Mouse (Mus musculus) lung, embryonic 15.5 days (tissue): ENCODE results near the gene Dand5. TPM values are rescaled to one million over a fixed set of nuclear protein-coding genes. Genes with fewer than 3 reads are reported as not detected.
A peak's percentile ranks its signal among the peaks of the same experiment; 100 is the strongest.

Experiments used
- ATAC-seq: fragments of 200-750 bp; cut with Nextera tagmentation; 2 replicates; pipeline ENCODE4 v1.8.0; 2017; ENCODE audit warnings: moderate number of reproducible peaks, borderline replicate concordance; ENCODE audit not compliant: low FRiP score, low TSS enrichment; ENCODE audit errors: extremely low read depth
- H3K27ac ChIP-seq: fragments of 300-500 bp; sonication (generic); 2 replicates; pipeline ENCODE4 v1.5.1; 2015; ENCODE audit warnings: moderate library complexity, mild to moderate bottlenecking, inconsistent platforms
- H3K27me3 ChIP-seq: fragments of 300-500 bp; sonication (generic); 2 replicates; pipeline ENCODE4 v1.6.1; 2015; ENCODE audit warnings: inconsistent platforms
- H3K36me3 ChIP-seq: fragments of 300-500 bp; sonication (generic); 2 replicates; pipeline ENCODE4 v1.6.1; 2015; ENCODE audit warnings: inconsistent platforms
- H3K4me1 ChIP-seq: fragments of 300-500 bp; sonication (generic); 2 replicates; pipeline ENCODE4 v1.6.1; 2015; ENCODE audit warnings: inconsistent platforms
- H3K4me2 ChIP-seq: fragments of 300-500 bp; sonication (generic); 2 replicates; pipeline ENCODE4 v1.6.1; 2015; ENCODE audit warnings: inconsistent platforms, mild to moderate bottlenecking, moderate library complexity
- H3K4me3 ChIP-seq: fragments of 300-500 bp; sonication (generic); 2 replicates; pipeline ENCODE4 v1.5.1; 2015; ENCODE audit warnings: mild to moderate bottlenecking, inconsistent platforms
- H3K9ac ChIP-seq: fragments of 300-500 bp; sonication (generic); 2 replicates; pipeline ENCODE4 v1.6.1; 2015; ENCODE audit warnings: inconsistent platforms
- H3K9me3 ChIP-seq: fragments of 300-500 bp; sonication (generic); 2 replicates; pipeline ENCODE4 v1.6.1; 2016; ENCODE audit warnings: inconsistent platforms
- WGBS: fragments of 180-500 bp; shearing (Covaris S2); methylation state at CpG from one replicate; pipeline ENCODE4 v1.1.7; 2015; 5-methylcytosine and 5-hydroxymethylcytosine counted together
- polyA plus RNA-seq: library from polyadenylated mRNA; unstranded; fragments of >200 nt; fragmentation: Nextera tagmentation; extraction: Ambion mirVana; gene quantifications from 2 replicates; pipeline ENCODE4 v1.2.1, GENCODE M21; 2015

The Dand5 gene
- polyA plus RNA-seq = 6.0 and 6.3 TPM in 2 replicates

DNA sequence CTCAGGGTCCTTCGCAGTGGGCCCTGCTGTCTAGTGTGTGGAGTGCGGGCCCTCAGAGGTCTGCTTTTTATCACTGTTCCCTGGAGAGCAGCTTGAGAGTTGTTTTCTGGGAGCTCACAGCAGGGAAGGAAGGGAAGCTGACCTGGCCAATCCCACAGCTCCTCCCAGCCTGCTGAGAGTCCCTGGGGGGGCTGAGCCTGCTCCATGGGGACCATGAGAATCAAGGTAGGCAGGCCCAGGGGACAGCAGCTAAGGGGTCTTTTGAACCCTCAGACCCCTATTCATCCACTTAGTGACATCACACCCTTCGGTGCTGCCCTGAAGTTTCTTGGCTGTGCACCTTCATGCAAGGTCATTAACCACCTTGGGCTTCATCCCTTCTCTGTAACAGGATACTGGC is at the start of gene Dand5:
Gene Dand5 (minus strand): TSS at position 101 of the 400 bp plus-strand sequence.
- no peaks in the 10 kb centered on the region for H3K36me3 ChIP-seq
- H3K4me2 ChIP-seq = peak within 1 kb of the TSS; percentile 44
- H3K27me3 ChIP-seq = no peaks in the 10 kb centered on the region; the same call in 1 of the 2 replicates
- no peak for ATAC-seq
- no peak within 1 kb of the TSS for H3K27ac ChIP-seq
- peaks cover 13% of the 10 kb centered on the region; the same call in 1 of the 2 replicates for H3K4me1 ChIP-seq
- no peak within 1 kb of the TSS for H3K9ac ChIP-seq
- WGBS = 48% methylated on average over 3 of the region's 3 CpGs
- H3K9me3 ChIP-seq = no peaks in the 10 kb centered on the region
- no peak within 1 kb of the TSS for H3K4me3 ChIP-seq

DNA sequence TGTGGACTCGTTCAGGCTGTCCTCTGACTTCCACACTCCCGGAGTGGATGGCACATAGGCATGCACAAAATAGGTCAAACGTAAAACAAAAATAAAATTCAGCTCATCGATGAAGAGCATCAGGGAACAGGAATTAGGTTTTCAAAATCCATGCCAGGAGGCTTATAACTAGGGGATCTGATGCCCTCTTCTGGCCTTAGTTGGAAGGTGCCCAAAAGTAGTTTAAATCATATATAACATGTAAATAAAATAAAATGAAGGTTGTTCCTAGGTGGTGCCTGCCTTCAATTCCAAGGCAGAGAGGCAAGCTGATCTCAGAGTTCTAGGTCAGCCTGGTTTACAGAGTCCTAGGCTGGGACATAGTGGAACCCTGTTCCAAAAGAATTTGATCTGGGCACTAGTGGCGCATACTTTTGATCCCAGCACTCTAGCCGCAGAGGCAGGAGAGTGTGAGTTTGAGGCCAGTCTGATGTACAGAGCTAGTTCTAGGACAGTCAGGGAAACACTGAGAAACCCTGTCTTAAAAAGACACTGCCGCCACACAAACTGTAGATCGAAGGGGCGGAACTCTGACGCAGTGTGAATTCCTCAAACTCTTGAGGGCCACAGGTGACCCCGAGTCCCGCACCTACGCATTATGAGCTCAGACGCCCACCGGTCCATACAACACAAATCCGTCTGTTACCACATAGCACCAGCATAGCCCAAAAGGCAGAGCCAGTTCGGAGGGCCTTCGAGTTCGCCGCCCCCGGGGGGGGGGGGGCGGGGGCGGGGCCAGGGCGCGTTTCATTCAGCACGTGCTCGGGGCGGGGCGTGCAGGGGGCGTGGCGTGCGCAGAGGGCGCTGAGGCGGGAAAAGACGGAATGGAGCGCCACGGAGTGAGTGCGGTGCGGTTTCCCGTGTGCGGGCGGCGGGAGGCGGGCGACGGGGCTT is 49.0 kb upstream of the Dand5 start, which contains the start of gene Syce2:
Gene Syce2 (plus strand): TSS at position 736 of the 933 bp plus-strand sequence.
- Histone ChIP-seq H3K9ac (peak within 1 kb of the TSS; percentile 58), H3K9me3 (no peaks in the 10 kb centered on the region), H3K4me1 (peaks cover 20% of the 10 kb centered on the region), H3K27ac (0 out of 2 replicates have a peak within 1 kb of the TSS, but pooled peaks have one; percentile 30), H3K36me3 (peaks cover 27% of the 10 kb centered on the region), H3K4me3 (peak within 1 kb of the TSS; percentile 54), H3K4me2 (peak within 1 kb of the TSS; percentile 100), H3K27me3 (no peaks in the 10 kb centered on the region)
- 11% methylated on average over 45 of the region's 46 CpGs for WGBS
- ATAC-seq = peak; percentile 66

DNA sequence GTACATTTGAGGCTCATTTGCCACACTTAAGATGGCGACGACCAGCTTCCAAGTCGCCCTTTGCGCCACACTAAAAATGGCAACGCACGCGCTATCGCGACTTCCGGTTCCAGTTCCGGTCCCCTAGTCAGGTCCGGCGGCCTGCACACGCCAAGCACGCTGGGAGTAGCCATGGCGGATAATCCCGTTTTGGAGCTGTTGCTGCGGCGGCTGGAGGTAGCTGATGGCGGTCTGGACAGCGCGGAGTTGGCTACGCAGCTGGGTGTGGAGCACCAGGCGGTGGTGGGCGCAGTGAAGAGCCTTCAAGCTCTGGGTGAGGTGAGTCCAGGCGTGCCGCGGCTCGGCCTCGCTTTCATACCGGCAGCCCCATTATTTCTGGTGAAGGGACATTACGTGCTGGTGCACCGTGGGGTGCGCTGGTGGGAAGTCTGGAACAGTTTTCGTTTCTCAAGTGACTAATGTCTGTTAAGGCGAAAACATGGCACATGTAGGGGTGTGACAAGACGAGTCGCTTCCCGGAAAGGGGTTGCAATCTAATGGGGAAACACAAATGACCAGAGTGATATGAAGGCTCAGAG is 34.3 kb upstream of the Dand5 start, which contains the start of gene Farsa:
Gene Farsa (plus strand): TSS at position 126 of the 578 bp plus-strand sequence.
- ATAC-seq = peak; percentile 91
- H3K27ac ChIP-seq = peak within 1 kb of the TSS; percentile 68; the same call in 1 of the 2 replicates
- H3K4me3 ChIP-seq = peak within 1 kb of the TSS; percentile 91
- WGBS = under 1% methylated on average over 39 of the region's 39 CpGs
- peaks cover 25% of the 10 kb centered on the region for H3K36me3 ChIP-seq
- H3K4me1 ChIP-seq = peaks cover 12% of the 10 kb centered on the region
- H3K9ac ChIP-seq = peak within 1 kb of the TSS; percentile 93
- peak within 1 kb of the TSS; percentile 75 for H3K4me2 ChIP-seq
- no peaks in the 10 kb centered on the region for H3K9me3 ChIP-seq
- no peaks in the 10 kb centered on the region for H3K27me3 ChIP-seq

DNA sequence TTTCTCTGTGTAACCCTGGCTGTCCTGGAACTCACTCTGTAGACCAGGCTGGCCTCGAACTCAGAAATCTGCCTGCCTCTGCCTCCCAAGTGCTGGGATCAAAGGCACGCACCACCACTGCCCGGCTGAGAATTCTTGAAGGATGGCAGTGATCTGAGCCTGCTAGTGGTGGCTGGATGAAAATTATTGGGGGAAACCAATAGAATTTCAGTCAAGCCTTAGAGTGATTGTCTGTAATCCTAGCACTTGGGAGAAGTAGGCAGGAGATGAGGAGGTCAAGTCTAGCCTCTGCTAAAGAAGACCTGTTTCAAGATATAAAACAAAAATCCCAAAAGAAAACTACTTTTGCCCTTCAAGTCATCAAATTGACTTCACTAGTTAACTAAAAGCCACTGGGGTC is 33.8 kb upstream of the Dand5 start:
- Histone ChIP-seq H3K9ac (no peak overlapping the region), H3K4me1 (peaks cover 12% of the 10 kb centered on the region), H3K4me2 (no peak overlapping the region), H3K36me3 (peaks cover 20% of the 10 kb centered on the region), H3K27ac (no peak overlapping the region), H3K27me3 (no peaks in the 10 kb centered on the region), H3K4me3 (peak overlapping the region; percentile 91), H3K9me3 (no peaks in the 10 kb centered on the region)
- 91% methylated on average over 3 of the region's 3 CpGs for WGBS
- no peak for ATAC-seq

DNA sequence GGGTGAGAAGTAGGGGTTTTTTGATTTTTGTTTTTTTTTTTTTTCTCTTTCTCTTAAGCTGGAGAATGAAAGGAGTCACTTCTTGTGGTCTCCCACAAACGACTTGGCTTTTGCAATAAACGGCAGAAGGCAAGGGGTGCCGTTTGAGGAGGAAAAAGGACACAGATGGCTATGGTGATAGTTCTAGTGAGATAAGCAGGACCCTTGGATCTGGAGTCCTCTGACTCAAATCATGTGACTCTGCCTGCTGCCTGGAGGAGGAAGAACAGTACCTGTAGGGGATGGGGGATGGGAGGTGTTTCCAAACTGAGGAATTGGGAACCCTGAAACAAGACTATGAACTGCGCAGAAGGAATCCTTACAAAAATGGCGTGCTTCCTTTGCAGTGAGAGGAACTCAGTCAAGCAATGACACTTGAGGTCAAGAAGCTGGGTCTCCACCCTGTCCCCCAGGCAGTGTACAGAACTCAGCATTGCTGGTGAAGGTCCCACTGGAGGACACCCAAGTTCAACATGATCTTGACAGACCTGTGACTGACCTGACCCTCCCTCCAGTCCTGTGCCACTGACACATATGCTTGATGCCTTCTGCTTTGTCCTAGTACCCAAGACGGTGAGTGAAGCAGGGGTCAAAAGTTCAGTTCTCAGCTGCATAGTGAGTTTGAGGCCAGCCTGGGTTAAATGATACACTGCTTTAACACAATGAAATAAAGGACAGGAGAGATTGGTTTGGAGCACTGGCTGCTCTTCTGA is 25.2 kb upstream of the Dand5 start:
- peaks cover 25% of the 10 kb centered on the region for H3K36me3 ChIP-seq
- H3K9me3 ChIP-seq = no peaks in the 10 kb centered on the region
- H3K4me2 ChIP-seq = peak overlapping the region; percentile 66
- H3K27ac ChIP-seq = peak overlapping the region; percentile 82
- H3K4me3 ChIP-seq = peak overlapping the region; percentile 82
- no peak for ATAC-seq
- no peaks in the 10 kb centered on the region for H3K27me3 ChIP-seq
- peak overlapping the region; percentile 64 for H3K9ac ChIP-seq
- WGBS = 37% methylated on average over 6 of the region's 6 CpGs
- H3K4me1 ChIP-seq = peaks cover 30% of the 10 kb centered on the region

DNA sequence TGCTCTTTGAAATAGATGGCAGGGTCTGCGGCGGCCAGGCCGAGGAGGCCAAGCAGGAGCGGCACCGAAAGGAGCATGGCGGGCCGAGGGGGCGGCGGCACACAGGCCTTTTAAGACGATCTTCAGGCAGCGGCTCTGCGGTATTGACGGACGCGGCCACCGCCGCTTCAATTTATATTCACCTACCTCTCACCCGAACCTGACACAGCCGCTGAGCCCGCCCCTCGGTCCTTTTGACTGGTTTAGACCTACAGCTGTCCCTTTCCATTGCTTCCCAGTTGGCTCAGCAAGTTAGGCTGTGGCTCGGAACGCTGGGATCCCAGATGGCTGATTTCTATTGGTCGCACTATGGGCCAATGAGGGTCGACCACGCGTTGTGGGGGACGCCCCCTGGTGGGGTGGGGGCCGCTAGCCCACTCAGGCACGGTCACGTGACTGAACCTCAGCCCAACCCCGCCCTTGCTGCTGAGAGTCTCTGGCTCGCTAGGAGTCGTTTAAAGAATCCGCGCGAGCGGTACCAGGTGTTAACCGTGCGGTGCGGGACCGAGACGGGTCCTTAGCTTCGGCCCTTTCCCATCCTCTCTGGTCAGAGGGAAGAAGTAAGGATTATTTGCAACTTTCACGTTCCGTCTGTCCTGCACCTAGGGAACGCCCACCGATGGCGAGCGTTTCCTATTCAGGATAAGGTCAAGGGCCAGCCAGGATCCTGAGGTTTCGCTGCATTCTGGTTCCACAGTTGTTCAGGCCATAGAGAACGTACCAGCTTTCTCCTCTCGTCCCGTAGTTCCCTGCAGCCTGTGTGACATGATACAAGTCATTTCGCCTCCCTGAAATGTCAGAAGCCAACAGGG is 24.3 kb upstream of the Dand5 start, which contains the start of gene Calr:
Gene Calr (minus strand): TSS at position 213 of the 851 bp plus-strand sequence.
- WGBS = under 1% methylated on average over 55 of the region's 55 CpGs
- no peaks in the 10 kb centered on the region for H3K27me3 ChIP-seq
- H3K36me3 ChIP-seq = peaks cover 34% of the 10 kb centered on the region
- peaks cover 30% of the 10 kb centered on the region for H3K4me1 ChIP-seq
- H3K9me3 ChIP-seq = no peaks in the 10 kb centered on the region
- ATAC-seq = peak; percentile 100
- peak within 1 kb of the TSS; percentile 82 for H3K4me3 ChIP-seq
- H3K9ac ChIP-seq = peak within 1 kb of the TSS; percentile 90
- H3K4me2 ChIP-seq = peak within 1 kb of the TSS; percentile 66
- peak within 1 kb of the TSS; percentile 82 for H3K27ac ChIP-seq

DNA sequence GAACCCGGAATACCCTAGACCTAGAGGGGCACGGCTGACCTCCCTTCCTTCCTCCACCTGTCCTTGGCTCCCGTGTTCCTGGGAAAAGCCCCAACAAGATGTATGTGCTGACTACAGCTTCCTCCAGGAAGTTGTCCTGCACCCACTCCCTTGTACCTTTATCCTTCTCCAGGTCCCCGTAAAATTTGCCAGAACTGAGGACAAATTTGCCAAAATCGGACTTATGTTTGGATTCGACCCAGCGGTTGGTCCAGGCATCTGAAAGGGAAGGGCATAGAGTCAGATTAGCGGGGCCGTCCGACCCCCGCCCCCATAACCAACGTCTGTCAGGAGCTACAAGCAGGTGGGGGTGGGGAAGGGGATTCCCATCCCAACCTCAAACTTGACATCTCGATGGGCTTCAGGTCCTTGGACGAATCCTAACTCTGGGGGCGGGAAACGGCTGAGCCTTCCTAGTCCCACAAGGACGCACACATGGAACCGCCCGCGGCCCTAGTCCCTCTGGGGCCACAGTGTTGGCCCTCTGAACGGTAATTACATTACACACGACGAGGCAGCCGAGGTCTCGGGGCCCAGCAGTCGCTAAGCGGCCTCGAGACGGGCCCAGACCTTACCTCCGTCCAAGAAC is 23.6 kb upstream of the Dand5 start:
- H3K4me3 ChIP-seq = peak overlapping the region; percentile 82
- ATAC-seq = peak; percentile 19; the same call in 1 of the 2 replicates
- H3K27me3 ChIP-seq = no peaks in the 10 kb centered on the region
- peaks cover 30% of the 10 kb centered on the region for H3K4me1 ChIP-seq
- peak overlapping the region; percentile 77 for H3K27ac ChIP-seq
- H3K36me3 ChIP-seq = peaks cover 42% of the 10 kb centered on the region
- peak overlapping the region; percentile 90 for H3K9ac ChIP-seq
- WGBS = under 1% methylated on average over 30 of the region's 30 CpGs
- peak overlapping the region; percentile 66 for H3K4me2 ChIP-seq
- no peaks in the 10 kb centered on the region for H3K9me3 ChIP-seq

DNA sequence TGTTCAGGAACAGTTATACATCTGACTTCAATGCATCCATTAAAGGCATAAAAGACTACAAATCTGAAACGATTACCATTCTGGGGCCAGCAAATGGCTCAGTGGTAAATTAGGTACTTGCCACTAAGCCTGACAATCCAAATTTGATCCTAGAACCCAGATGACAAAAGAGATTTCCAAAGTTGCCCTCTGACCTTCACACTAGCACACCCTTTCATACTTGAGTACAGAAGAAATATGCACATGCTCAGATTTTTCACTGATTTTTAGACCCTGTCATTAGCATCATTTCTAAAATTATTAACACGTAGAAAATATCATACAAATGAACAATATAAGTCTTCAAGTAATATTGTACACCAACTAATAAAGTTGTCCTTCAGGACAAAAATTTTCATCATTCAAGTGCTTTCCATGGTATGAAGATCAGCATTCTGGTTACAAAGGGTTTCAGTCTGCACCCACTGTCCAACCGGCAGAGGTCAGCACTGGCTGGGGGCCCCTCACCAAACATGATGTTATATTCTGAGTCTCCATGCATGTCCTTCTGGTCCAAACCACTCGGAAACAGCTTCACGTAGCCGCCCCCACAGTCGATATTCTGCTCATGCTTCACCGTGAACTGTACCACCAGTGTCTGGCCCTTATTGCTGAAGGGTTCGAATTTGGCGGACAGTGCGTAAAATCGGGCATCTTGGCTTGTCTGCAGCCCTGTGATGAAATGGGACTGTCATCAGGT is 22.9 kb upstream of the Dand5 start:
- H3K27ac ChIP-seq = peak overlapping the region; percentile 77; the same call in 1 of the 2 replicates
- 8% methylated on average over 12 of the region's 12 CpGs for WGBS
- no peaks in the 10 kb centered on the region for H3K27me3 ChIP-seq
- peak overlapping the region; percentile 66 for H3K4me2 ChIP-seq
- H3K9ac ChIP-seq = peak overlapping the region; percentile 90
- H3K4me3 ChIP-seq = peak overlapping the region; percentile 82
- H3K9me3 ChIP-seq = no peaks in the 10 kb centered on the region
- ATAC-seq = no peak
- peaks cover 30% of the 10 kb centered on the region for H3K4me1 ChIP-seq
- H3K36me3 ChIP-seq = peaks cover 44% of the 10 kb centered on the region

DNA sequence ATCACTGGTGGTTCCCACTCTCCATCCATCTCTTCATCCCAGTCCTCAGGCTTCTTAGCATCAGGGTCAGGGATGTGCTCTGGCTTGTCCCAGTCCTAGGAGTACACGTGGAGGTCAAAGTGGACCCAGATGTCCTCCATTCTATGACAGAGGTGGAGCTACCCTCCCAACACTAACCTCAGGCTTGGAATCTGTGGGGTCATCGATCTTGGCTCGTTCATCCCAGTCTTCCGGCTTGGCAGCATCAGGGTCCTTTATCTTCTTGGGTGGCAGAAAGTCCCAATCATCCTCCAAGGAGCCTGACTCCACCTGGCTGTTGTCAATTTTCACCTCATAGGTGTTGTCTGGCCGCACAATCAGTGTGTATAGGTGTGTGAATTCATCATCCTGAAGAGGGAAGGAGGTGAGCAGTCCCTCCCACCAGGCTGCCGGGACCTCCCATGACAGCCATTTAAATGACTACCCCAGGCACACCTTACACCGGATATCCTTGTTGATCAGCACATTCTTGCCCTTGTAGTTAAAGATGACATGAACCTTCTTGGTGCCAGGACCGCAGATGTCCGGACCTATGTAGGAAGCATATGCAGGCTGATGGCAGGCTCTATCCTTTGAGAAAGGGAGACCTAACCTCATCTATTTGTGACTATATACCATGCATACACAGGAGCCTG is 21.9 kb upstream of the Dand5 start:
- Histone ChIP-seq H3K9ac (peak overlapping the region; percentile 90), H3K4me2 (peak overlapping the region; percentile 66), H3K27ac (no peak overlapping the region), H3K27me3 (no peaks in the 10 kb centered on the region), H3K9me3 (no peaks in the 10 kb centered on the region), H3K4me3 (peak overlapping the region; percentile 82), H3K36me3 (peaks cover 44% of the 10 kb centered on the region), H3K4me1 (peaks cover 33% of the 10 kb centered on the region)
- WGBS = 68% methylated on average over 9 of the region's 9 CpGs
- ATAC-seq = no peak
